Mouse (Mus musculus) myocyte (in vitro differentiated cells): ENCODE measurements around the gene Olfr221.

Experiments used
- POLR2A ChIP-seq: IDR thresholded peaks from one replicate; pipeline ENCODE4 v1.6.1; 2011; ENCODE audit warnings: low read depth, mild to moderate bottlenecking, control low read depth, moderate library complexity; ENCODE audit not compliant: insufficient read length
- TCF12 ChIP-seq: IDR thresholded peaks from one replicate; pipeline ENCODE4 v1.6.1; 2011; ENCODE audit warnings: mild to moderate bottlenecking, control low read depth; ENCODE audit not compliant: poor library complexity, insufficient read depth, severe bottlenecking

- TF ChIP-seq POLR2A (no peak), TCF12 (no peak)
Observed at GRCm38 (mm10) chr14:52012085-52012484, 30.2 kb downstream of the Olfr221 start.
